Mouse (Mus musculus) intestine, embryonic 14.5 days (tissue): ENCODE measurements around the gene Rock2. TPM values are rescaled to one million over a fixed set of nuclear protein-coding genes. Genes with fewer than 3 reads are reported as not detected.

Experiments used
- ATAC-seq: fragments of 200-750 bp; cut with Nextera tagmentation; replicated peaks from 2 replicates; pipeline ENCODE4 v1.8.0; 2017; ENCODE audit warnings: low read depth, moderate number of reproducible peaks, moderate TSS enrichment, moderate library complexity; ENCODE audit not compliant: low FRiP score, low TSS enrichment
- DNase-seq: peaks from one replicate; pipeline ENCODE4 v3.0.0-alpha.2; 2018; ENCODE audit warnings: low spot score
- H3K27ac ChIP-seq: fragments of 300-500 bp; sonication (generic); 2 replicates; pipeline ENCODE4 v1.5.1; 2014; ENCODE audit warnings: low read depth, mild to moderate bottlenecking, control low read depth
- H3K27me3 ChIP-seq: fragments of 300-500 bp; sonication (generic); replicated peaks from 2 replicates; pipeline ENCODE4 v1.6.1; 2014; ENCODE audit warnings: low read length, control low read depth; ENCODE audit not compliant: control insufficient read depth, insufficient read depth
- H3K36me3 ChIP-seq: fragments of 300-500 bp; sonication (generic); 2 replicates; pipeline ENCODE4 v1.6.1; 2014; ENCODE audit warnings: low read length, control low read depth; ENCODE audit not compliant: control insufficient read depth, insufficient read depth
- H3K4me1 ChIP-seq: fragments of 300-500 bp; sonication (generic); replicated peaks from 2 replicates; pipeline ENCODE4 v1.6.1; 2014; ENCODE audit warnings: low read length, control low read depth, mixed read lengths; ENCODE audit not compliant: control insufficient read depth, insufficient read depth
- H3K4me2 ChIP-seq: fragments of 300-500 bp; sonication (generic); 2 replicates; pipeline ENCODE4 v1.6.1; 2014; ENCODE audit warnings: low read length
- H3K4me3 ChIP-seq: fragments of 300-500 bp; sonication (generic); 2 replicates; pipeline ENCODE4 v1.5.1; 2014; ENCODE audit warnings: low read depth, low read length, control low read depth, mixed read lengths
- H3K9ac ChIP-seq: fragments of 300-500 bp; sonication (generic); 2 replicates; pipeline ENCODE4 v1.6.1; 2014; ENCODE audit warnings: mild to moderate bottlenecking, low read length
- H3K9me3 ChIP-seq: fragments of 300-500 bp; sonication (generic); 2 replicates; pipeline ENCODE4 v1.6.1; 2016; ENCODE audit warnings: low read length, control low read depth; ENCODE audit not compliant: control insufficient read depth
- WGBS: fragments of 180-500 bp; shearing (Covaris S2); extraction: QIAGEN DNeasy Blood & Tissue Kit; methylation state at CpG from one replicate; pipeline ENCODE4 v1.1.7; 2014; 5-methylcytosine and 5-hydroxymethylcytosine counted together
- polyA plus RNA-seq: library from polyadenylated mRNA; unstranded; fragments of >200 nt; fragmentation: Nextera tagmentation; extraction: Ambion mirVana; gene quantifications from 2 replicates; pipeline ENCODE4 v1.2.1, GENCODE M21; 2014

Gene Rock2
- polyA plus RNA-seq, 1 experiment from 2014 or later: 20.7 TPM

DNA sequence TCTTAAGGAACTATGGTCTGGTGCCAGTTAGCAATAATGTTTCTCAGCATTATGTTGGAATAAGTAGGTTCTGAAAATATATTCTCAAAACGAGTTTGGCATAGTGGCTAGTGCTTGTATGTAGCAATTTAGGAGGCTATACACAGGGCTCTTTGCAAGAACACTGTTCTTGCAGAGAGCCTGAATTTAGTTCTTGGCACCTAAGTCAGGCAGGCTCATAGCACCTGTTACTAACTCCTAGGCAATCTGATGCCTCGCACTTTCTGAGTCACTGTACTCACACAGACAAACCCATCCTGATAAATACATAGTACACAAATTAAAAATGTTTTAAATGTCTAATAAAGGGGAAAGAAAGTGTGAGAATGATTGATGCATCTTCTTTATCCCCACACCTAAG lies 33.2 kb downstream of the Rock2 start:
- H3K4me1 ChIP-seq: no peaks in the 10 kb centered on the region
- 84% methylated on average over 2 of the region's 2 CpGs for WGBS
- no peak overlapping the region for H3K9ac ChIP-seq
- H3K4me2 ChIP-seq: no peak overlapping the region
- H3K4me3 ChIP-seq: no peak overlapping the region
- no peaks in the 10 kb centered on the region for H3K27me3 ChIP-seq
- DNase-seq: no peak
- peaks cover 20% of the 10 kb centered on the region for H3K36me3 ChIP-seq
- H3K9me3 ChIP-seq: no peaks in the 10 kb centered on the region
- no peak overlapping the region for H3K27ac ChIP-seq
- ATAC-seq: no peak

DNA sequence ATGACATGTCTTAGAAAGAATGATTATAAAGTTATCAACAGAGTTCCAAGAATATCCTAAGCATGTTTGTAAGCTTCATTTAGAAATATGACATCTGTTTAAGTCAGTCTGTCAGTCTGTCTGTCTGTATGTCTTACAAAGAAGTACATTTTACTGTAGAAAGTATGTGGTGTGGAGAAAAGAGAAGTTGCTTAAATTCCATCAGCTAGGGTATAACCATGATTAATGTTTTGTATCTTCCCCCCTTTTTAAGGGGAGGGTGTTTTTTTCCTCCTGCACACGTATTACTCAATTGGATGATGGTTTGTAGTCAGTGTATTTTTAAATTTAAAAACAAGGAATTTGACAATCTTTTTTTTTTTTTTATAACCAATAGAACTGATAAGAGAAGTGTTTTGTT lies 39.7 kb downstream of the Rock2 start:
- no peak for DNase-seq
- H3K4me3 ChIP-seq: no peak overlapping the region
- no peak for ATAC-seq
- H3K4me2 ChIP-seq: no peak overlapping the region
- WGBS: 79% methylated on average over 1 of the region's 1 CpGs
- no peaks in the 10 kb centered on the region for H3K4me1 ChIP-seq
- H3K27ac ChIP-seq: no peak overlapping the region
- peaks cover 19% of the 10 kb centered on the region for H3K36me3 ChIP-seq
- no peaks in the 10 kb centered on the region for H3K9me3 ChIP-seq
- H3K9ac ChIP-seq: no peak overlapping the region
- H3K27me3 ChIP-seq: no peaks in the 10 kb centered on the region

DNA sequence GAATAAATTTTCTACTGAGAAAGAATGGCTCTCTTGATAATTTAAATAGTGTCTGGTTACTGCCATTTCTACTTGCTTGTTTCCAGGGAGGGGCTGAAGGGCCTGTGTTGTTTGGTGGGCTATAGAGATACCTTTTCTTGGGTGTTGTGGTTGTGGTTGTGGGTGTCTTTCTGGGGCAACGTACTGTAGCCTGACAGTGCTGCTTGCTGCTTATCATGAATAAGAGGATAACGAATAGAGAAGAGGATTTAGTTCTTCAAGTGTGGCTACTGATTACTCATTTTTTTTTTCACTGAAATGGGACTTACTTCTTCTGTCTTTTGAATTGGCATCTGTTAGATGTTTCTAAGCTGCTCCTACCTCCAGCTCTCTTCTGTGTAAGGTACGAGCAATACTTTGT lies 47.3 kb downstream of the Rock2 start:
- Histone ChIP-seq H3K27ac (no peak overlapping the region), H3K4me1 (no peaks in the 10 kb centered on the region), H3K36me3 (peaks cover 35% of the 10 kb centered on the region), H3K4me2 (no peak overlapping the region), H3K27me3 (no peaks in the 10 kb centered on the region), H3K9ac (no peak overlapping the region), H3K4me3 (no peak overlapping the region), H3K9me3 (no peaks in the 10 kb centered on the region)
- ATAC-seq: no peak
- WGBS: 85% methylated on average over 3 of the region's 3 CpGs
- DNase-seq: no peak

DNA sequence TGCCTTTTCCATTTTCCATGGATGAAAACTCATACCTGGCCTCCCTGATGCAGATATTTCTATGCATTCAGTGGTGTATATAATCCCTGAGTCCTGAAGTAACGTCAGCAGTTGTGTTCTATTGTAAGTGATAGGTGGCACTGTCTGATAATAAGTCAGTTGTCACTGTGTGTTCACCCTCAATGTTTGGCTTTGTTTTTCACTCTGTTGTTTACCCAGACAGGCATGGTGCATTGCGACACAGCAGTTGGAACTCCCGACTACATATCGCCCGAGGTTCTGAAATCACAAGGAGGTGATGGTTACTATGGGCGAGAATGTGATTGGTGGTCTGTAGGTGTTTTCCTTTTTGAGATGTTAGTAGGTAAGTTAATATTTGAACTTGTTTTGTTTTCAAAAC lies 53.5 kb downstream of the Rock2 start:
- H3K4me1 ChIP-seq: no peaks in the 10 kb centered on the region
- no peak overlapping the region for H3K4me3 ChIP-seq
- ATAC-seq: no peak
- H3K27me3 ChIP-seq: no peaks in the 10 kb centered on the region
- no peak overlapping the region for H3K9ac ChIP-seq
- no peak for DNase-seq
- 89% methylated on average over 6 of the region's 6 CpGs for WGBS
- H3K36me3 ChIP-seq: peaks cover 39% of the 10 kb centered on the region
- H3K27ac ChIP-seq: no peak overlapping the region
- no peak overlapping the region for H3K4me2 ChIP-seq
- no peaks in the 10 kb centered on the region for H3K9me3 ChIP-seq

DNA sequence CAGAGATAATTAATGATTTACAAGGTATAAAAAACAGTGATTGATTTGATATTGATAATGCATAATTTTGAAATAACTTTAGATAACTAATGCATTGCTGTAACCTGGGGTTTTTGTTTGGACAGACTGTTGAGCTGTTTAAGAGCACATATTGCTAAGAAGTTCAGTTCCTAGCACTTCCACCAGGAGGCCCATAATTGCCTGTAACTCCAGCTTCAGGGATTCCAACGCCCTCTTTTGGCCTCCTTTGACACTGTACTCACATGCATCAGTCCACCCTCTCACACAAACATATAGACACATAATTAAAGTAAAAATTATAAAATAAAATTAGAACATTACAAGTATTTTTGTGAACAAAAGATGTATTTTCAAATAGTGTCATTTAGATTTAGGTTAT lies 64.2 kb downstream of the Rock2 start:
- no peak for DNase-seq
- H3K4me2 ChIP-seq: no peak overlapping the region
- no peaks in the 10 kb centered on the region for H3K9me3 ChIP-seq
- H3K27me3 ChIP-seq: no peaks in the 10 kb centered on the region
- ATAC-seq: no peak
- H3K36me3 ChIP-seq: peaks cover 73% of the 10 kb centered on the region
- H3K4me1 ChIP-seq: no peaks in the 10 kb centered on the region
- no peak overlapping the region for H3K27ac ChIP-seq
- no peak overlapping the region for H3K4me3 ChIP-seq
- 59% methylated on average over 1 of the region's 1 CpGs for WGBS
- no peak overlapping the region for H3K9ac ChIP-seq

DNA sequence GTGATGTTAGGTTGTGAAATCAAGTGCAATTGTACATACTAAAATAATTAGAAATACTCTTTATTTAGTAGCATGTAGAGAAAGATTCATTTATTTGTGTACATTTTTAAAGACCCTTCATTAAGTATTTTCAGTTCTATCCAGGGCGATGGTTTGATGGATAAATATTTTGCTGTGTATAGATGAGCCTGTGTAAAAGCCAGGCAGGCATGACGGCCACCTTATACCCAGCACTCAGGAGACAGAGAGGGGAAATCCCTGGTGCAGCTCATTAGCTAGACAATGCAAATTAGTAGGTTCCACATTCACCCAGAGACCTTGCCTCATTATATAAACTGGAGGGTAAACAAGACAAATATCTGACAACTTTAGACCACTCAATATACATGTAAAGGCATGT lies 68.7 kb downstream of the Rock2 start:
- no peak for ATAC-seq
- no peak overlapping the region for H3K27ac ChIP-seq
- 83% methylated on average over 2 of the region's 2 CpGs for WGBS

DNA sequence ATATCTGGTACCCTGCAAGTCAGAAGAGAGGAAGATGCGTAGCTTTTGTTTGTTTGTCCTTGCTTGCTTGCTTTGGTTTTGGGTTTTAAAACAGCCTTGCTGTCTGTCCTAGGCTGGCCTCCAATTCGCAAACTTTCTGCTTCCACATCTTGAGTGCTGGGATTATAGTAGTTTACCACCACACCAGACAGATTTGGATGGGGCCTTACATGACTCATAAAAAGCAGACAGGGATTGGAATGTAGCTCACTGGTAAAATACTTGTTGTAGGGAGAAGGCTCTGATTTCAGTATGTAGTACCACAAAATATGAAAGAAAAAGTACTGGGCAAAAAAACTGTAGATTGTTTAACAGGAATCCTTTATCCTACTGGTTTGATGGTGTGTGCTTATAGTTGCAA lies 72.1 kb downstream of the Rock2 start:
- 92% methylated on average over 2 of the region's 2 CpGs for WGBS

More for the DNA sequence above, 68.7 kb downstream of the Rock2 start:
- peaks cover 67% of the 10 kb centered on the region for H3K36me3 ChIP-seq
- H3K9ac ChIP-seq: no peak overlapping the region
- DNase-seq: no peak
- H3K4me1 ChIP-seq: no peaks in the 10 kb centered on the region
- no peaks in the 10 kb centered on the region for H3K27me3 ChIP-seq
- H3K4me3 ChIP-seq: no peak overlapping the region
- H3K4me2 ChIP-seq: no peak overlapping the region
- no peaks in the 10 kb centered on the region for H3K9me3 ChIP-seq

DNA sequence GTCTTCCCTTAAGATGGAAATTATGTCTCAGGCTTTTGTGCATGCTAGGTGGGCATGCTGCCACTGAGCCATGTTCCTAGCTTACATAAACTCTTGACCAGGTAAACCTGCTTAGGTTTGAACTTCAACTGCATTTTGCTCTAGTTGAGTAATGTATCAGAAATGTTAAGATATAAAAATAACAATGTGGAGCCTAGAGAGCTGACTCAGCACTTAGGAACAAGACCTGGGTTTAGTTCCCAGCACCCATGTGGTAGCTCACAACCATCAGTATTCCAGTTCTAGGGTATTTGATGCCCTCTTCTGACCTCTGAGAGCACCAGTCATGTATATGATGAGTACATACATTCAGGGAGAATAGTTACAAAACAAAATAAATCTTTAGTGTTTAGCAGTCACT lies 82.4 kb downstream of the Rock2 start:
- Histone ChIP-seq H3K4me2 (no peak overlapping the region), H3K4me3 (no peak overlapping the region), H3K9ac (no peak overlapping the region), H3K9me3 (no peaks in the 10 kb centered on the region), H3K27me3 (no peaks in the 10 kb centered on the region), H3K27ac (no peak overlapping the region), H3K4me1 (no peaks in the 10 kb centered on the region), H3K36me3 (peaks cover 84% of the 10 kb centered on the region)
- DNase-seq: no peak
- no peak for ATAC-seq

More for the DNA sequence above, 72.1 kb downstream of the Rock2 start:
- peaks cover 67% of the 10 kb centered on the region for H3K36me3 ChIP-seq
- DNase-seq (no peak), ATAC-seq (no peak)
- no peak overlapping the region for H3K27ac ChIP-seq
- no peaks in the 10 kb centered on the region for H3K4me1 ChIP-seq
- H3K9me3 ChIP-seq: no peaks in the 10 kb centered on the region
- H3K9ac ChIP-seq: no peak overlapping the region
- H3K27me3 ChIP-seq: no peaks in the 10 kb centered on the region
- H3K4me3 ChIP-seq: no peak overlapping the region
- no peak overlapping the region for H3K4me2 ChIP-seq

DNA sequence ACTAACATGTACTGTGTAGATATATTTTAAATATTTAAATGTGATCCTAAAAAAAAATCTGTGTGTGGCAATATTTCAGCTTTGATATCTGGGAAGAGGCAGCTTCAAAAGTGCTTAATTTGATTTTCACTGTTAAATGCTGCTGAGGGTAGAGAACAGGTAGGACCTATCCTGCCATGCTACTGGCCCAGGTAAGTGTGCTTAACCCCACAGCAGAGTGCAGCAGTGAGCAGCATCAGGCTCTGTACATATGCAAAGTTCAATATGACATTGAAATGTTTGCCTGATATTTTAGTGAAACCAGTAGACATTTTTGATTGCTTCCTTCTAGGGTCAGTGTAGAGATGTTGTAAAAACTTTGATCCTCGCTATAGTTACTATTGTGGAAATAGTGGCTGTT lies 91.1 kb downstream of the Rock2 start:
- Histone ChIP-seq H3K36me3 (peaks cover 51% of the 10 kb centered on the region), H3K4me1 (no peaks in the 10 kb centered on the region), H3K9ac (no peak overlapping the region), H3K4me2 (no peak overlapping the region), H3K4me3 (no peak overlapping the region), H3K27me3 (no peaks in the 10 kb centered on the region), H3K9me3 (no peaks in the 10 kb centered on the region), H3K27ac (no peak overlapping the region)
- no peak for ATAC-seq
- DNase-seq: no peak
- 97% methylated on average over 1 of the region's 1 CpGs for WGBS
